Mouse (Mus musculus): ENCODE results near the gene B4galnt3. TPM values are rescaled to one million over a fixed set of nuclear protein-coding genes. Genes with fewer than 3 reads are reported as not detected.

Gene B4galnt3
- total RNA-seq, 2 experiments from 2014 or later = 0.15 to 0.67 TPM

- TF ChIP-seq CTCF (conservative IDR thresholded peaks at IDR 0.05) = no peak
- Histone ChIP-seq H3K4me3 (no peak overlapping the region), H3K27ac (no peak overlapping the region)
- no peak for DNase-seq (ENCODE audit: low spot score in 2 of 2)
These were observed 108.6 kb downstream of the B4galnt3 start for GRCm38 (mm10) chr6:120185756-120186155.

GRCm38 (mm10) chr6:120185012-120185730 lies 109.2 kb downstream of the B4galnt3 start:
- no peak overlapping the region for H3K4me3 ChIP-seq
- TF ChIP-seq CTCF (conservative IDR thresholded peaks at IDR 0.05) = no peak
- H3K27ac ChIP-seq = no peak overlapping the region
- DNase-seq (ENCODE audit: low spot score in 2 of 2) = no peak

- Histone ChIP-seq H3K4me3 (no peak overlapping the region), H3K27ac (no peak overlapping the region)
- TF ChIP-seq CTCF (conservative IDR thresholded peaks at IDR 0.05) = no peak
- no peak for DNase-seq (ENCODE audit: low spot score in 2 of 2)
These were observed 110.6 kb downstream of the B4galnt3 start for GRCm38 (mm10) chr6:120183771-120184170.

- TF ChIP-seq CTCF (conservative IDR thresholded peaks at IDR 0.05) = no peak
- DNase-seq (ENCODE audit: low spot score in 2 of 2) = no peak
- no peak overlapping the region for H3K4me3 ChIP-seq
- no peak overlapping the region for H3K27ac ChIP-seq
These were observed 112.2 kb downstream of the B4galnt3 start for GRCm38 (mm10) chr6:120182160-120182559.

- no peak for DNase-seq (ENCODE audit: low spot score in 2 of 2)
These were observed 113.9 kb downstream of the B4galnt3 start for GRCm38 (mm10) chr6:120180492-120180891.

GRCm38 (mm10) chr6:120179756-120180206 lies 114.6 kb downstream of the B4galnt3 start:
- Histone ChIP-seq H3K4me3 (no peak overlapping the region), H3K27ac (no peak overlapping the region)
- no peak for TF ChIP-seq CTCF (conservative IDR thresholded peaks at IDR 0.05)
- no peak for DNase-seq (ENCODE audit: low spot score in 2 of 2)

More at GRCm38 (mm10) chr6:120180492-120180891, 113.9 kb downstream of the B4galnt3 start:
- TF ChIP-seq CTCF (conservative IDR thresholded peaks at IDR 0.05) = no peak
- no peak overlapping the region for H3K27ac ChIP-seq
- H3K4me3 ChIP-seq = no peak overlapping the region

- TF ChIP-seq CTCF (conservative IDR thresholded peaks at IDR 0.05) = no peak
- no peak for DNase-seq (ENCODE audit: low spot score in 2 of 2)
- Histone ChIP-seq H3K27ac (no peak overlapping the region), H3K4me3 (no peak overlapping the region)
These were observed 115.2 kb downstream of the B4galnt3 start for GRCm38 (mm10) chr6:120179044-120179755.

- Histone ChIP-seq H3K27ac (no peak overlapping the region), H3K4me3 (no peak overlapping the region)
- no peak for TF ChIP-seq CTCF (conservative IDR thresholded peaks at IDR 0.05)
- DNase-seq (ENCODE audit: low spot score in 2 of 2) = no peak
These were observed 118.7 kb downstream of the B4galnt3 start for GRCm38 (mm10) chr6:120175650-120176049.

- no peak overlapping the region for H3K4me3 ChIP-seq
- H3K27ac ChIP-seq = no peak overlapping the region; the same call in 1 of the 2 replicates
- no peak for DNase-seq (ENCODE audit: low spot score in 2 of 2)
- TF ChIP-seq CTCF (conservative IDR thresholded peaks at IDR 0.05) = no peak
These were observed 119.7 kb downstream of the B4galnt3 start for GRCm38 (mm10) chr6:120174602-120175115.

GRCm38 (mm10) chr6:120174028-120174601 lies 120.2 kb downstream of the B4galnt3 start:
- no peak overlapping the region; the same call in 1 of the 2 replicates for H3K27ac ChIP-seq
- no peak overlapping the region for H3K4me3 ChIP-seq
- TF ChIP-seq CTCF (conservative IDR thresholded peaks at IDR 0.05) = no peak
- no peak for DNase-seq (ENCODE audit: low spot score in 2 of 2)

- no peak for TF ChIP-seq CTCF (conservative IDR thresholded peaks at IDR 0.05)
- no peak overlapping the region for H3K27ac ChIP-seq
- H3K4me3 ChIP-seq = no peak overlapping the region
- DNase-seq (ENCODE audit: low spot score in 2 of 2) = no peak
These were observed 121.9 kb downstream of the B4galnt3 start for GRCm38 (mm10) chr6:120172294-120173017.

GRCm38 (mm10) chr6:120167574-120167973 lies 126.8 kb downstream of the B4galnt3 start:
- no peak overlapping the region for H3K4me3 ChIP-seq
- DNase-seq (ENCODE audit: low spot score in 2 of 2) = no peak
- no peak for TF ChIP-seq CTCF (conservative IDR thresholded peaks at IDR 0.05)

More at GRCm38 (mm10) chr6:120167574-120167973, 126.8 kb downstream of the B4galnt3 start:
- no peak overlapping the region for H3K27ac ChIP-seq

All from layer of hippocampus, adult 2 months (tissue).